Mouse (Mus musculus): ENCODE measurements around the gene Slc9b2. TPM values are rescaled to one million over a fixed set of nuclear protein-coding genes. Genes with fewer than 3 reads are reported as not detected.

The Slc9b2 gene
- total RNA-seq, 1 experiment = 5.2 TPM

GRCm38 (mm10) chr3:135351857-135352256, 44.4 kb downstream of the Slc9b2 start:
- Histone ChIP-seq H3K4me1 (ENCODE audit: control insufficient read depth in 2 of 2, insufficient read depth in 2 of 2, low read length in 2 of 2, poor library complexity in 1 of 2) (peaks cover 0 to 2% of the 10 kb centered on the region in 2 experiments; a peak in 1 of 4 replicates), H3K4me3 (ENCODE audit: insufficient read depth in 1 of 2, low read depth in 1 of 2, low read length in 2 of 2, poor library complexity in 1 of 2, severe bottlenecking in 1 of 2) (no peak overlapping the region), H3K36me3 (ENCODE audit: control insufficient read depth, insufficient read depth, low read length, poor library complexity, severe bottlenecking) (peaks cover 8% of the 10 kb centered on the region), H3K9me3 (ENCODE audit: control insufficient read depth, insufficient read depth, low read depth, low read length) (no peaks in the 10 kb centered on the region), H3K9ac (ENCODE audit: insufficient read depth, low read depth, low read length, poor library complexity, severe bottlenecking) (no peak overlapping the region), H3K27ac (ENCODE audit: insufficient read depth, low read depth, low read length, poor library complexity, severe bottlenecking) (no peak overlapping the region)
- TF ChIP-seq CHD2 (IDR thresholded peaks at IDR 0.05; ENCODE audit: low read depth, low read length) (no peak), ZNF384 (IDR thresholded peaks at IDR 0.05; ENCODE audit: low read depth, low read length) (no peak), MAFK (IDR thresholded peaks at IDR 0.05; ENCODE audit: insufficient read depth, low read depth, low read length) (no peak), HCFC1 (IDR thresholded peaks at IDR 0.05; ENCODE audit: borderline replicate concordance, insufficient read depth, low read length) (no peak), ZC3H11A (IDR thresholded peaks at IDR 0.05; ENCODE audit: borderline replicate concordance, low read depth, low read length) (no peak)
- no peak for DNase-seq (ENCODE audit: low read depth, low spot score)
- in situ Hi-C loops (cut with MboI; ENCODE audit: low sequenced_read_pairs in 2 of 2, unreplicated experiment in 2 of 2) = no loop called here

DNA sequence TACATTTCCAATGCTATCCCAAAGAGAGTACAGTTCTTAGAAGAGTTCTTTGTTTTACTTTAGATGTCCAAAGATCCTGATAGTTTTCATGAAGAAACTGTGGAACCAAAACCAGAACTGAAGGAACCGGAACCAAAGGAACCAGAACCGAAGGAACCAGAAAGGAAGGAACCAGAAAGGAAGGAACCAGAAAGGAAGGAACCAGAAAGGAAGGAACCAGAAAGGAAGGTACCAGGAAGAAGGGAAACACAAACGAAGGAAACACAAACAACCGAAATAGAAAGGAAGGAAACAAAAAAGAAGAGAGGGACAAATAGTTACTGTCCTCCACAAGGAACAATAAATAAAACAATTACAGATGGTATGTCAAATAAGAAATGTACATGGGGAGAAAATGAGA, 49.9 kb downstream of the Slc9b2 start:
- no peak for DNase-seq (ENCODE audit: low read depth, low spot score)
- TF ChIP-seq ZNF384 (IDR thresholded peaks at IDR 0.05; ENCODE audit: low read depth, low read length) (no peak), ZC3H11A (IDR thresholded peaks at IDR 0.05; ENCODE audit: borderline replicate concordance, low read depth, low read length) (no peak), MAFK (IDR thresholded peaks at IDR 0.05; ENCODE audit: insufficient read depth, low read depth, low read length) (no peak), CHD2 (IDR thresholded peaks at IDR 0.05; ENCODE audit: low read depth, low read length) (no peak), HCFC1 (IDR thresholded peaks at IDR 0.05; ENCODE audit: borderline replicate concordance, insufficient read depth, low read length) (no peak)
- Histone ChIP-seq H3K9me3 (ENCODE audit: control insufficient read depth, insufficient read depth, low read depth, low read length) (no peaks in the 10 kb centered on the region), H3K4me1 (ENCODE audit: control insufficient read depth in 2 of 2, insufficient read depth in 2 of 2, low read length in 2 of 2, poor library complexity in 1 of 2) (peaks cover 0 to 2% of the 10 kb centered on the region in 2 experiments; a peak in 1 of 4 replicates), H3K27ac (ENCODE audit: insufficient read depth, low read depth, low read length, poor library complexity, severe bottlenecking) (no peak overlapping the region), H3K9ac (ENCODE audit: insufficient read depth, low read depth, low read length, poor library complexity, severe bottlenecking) (no peak overlapping the region), H3K4me3 (ENCODE audit: insufficient read depth in 1 of 2, low read depth in 1 of 2, low read length in 2 of 2, poor library complexity in 1 of 2, severe bottlenecking in 1 of 2) (no peak overlapping the region), H3K36me3 (ENCODE audit: control insufficient read depth, insufficient read depth, low read length, poor library complexity, severe bottlenecking) (peaks cover 8% of the 10 kb centered on the region)
- in situ Hi-C loops (cut with MboI; ENCODE audit: low sequenced_read_pairs in 2 of 2, unreplicated experiment in 2 of 2) = no loop called here

DNA sequence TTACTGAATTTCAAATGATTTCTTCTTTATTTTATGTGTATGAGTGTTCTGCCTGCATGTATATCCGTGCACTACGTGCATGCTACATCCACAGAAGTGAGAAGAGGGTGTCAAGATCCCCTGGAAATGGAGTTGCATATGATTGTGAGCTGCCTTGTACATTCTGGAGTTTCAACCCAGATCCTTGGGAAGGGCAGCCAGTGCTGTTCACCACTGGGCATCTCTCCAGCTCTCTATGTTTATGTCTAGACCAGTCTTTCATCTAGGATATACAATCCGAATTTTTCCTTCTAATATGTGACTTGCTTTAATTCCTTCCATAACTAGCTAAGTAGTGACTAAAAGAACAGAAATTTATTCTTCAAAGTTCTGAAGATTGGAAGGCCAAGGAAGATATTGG, 68.3 kb downstream of the Slc9b2 start:
- Histone ChIP-seq H3K4me3 (ENCODE audit: insufficient read depth in 1 of 2, low read depth in 1 of 2, low read length in 2 of 2, poor library complexity in 1 of 2, severe bottlenecking in 1 of 2) (no peak overlapping the region), H3K9me3 (ENCODE audit: control insufficient read depth, insufficient read depth, low read depth, low read length) (no peaks in the 10 kb centered on the region), H3K27ac (ENCODE audit: insufficient read depth, low read depth, low read length, poor library complexity, severe bottlenecking) (no peak overlapping the region), H3K9ac (ENCODE audit: insufficient read depth, low read depth, low read length, poor library complexity, severe bottlenecking) (no peak overlapping the region), H3K36me3 (ENCODE audit: control insufficient read depth, insufficient read depth, low read length, poor library complexity, severe bottlenecking) (no peaks in the 10 kb centered on the region; the same call in 1 of the 2 replicates), H3K4me1 (ENCODE audit: control insufficient read depth in 2 of 2, insufficient read depth in 2 of 2, low read length in 2 of 2, poor library complexity in 1 of 2) (no peaks in the 10 kb centered on the region)
- no peak for DNase-seq (ENCODE audit: low read depth, low spot score)
- TF ChIP-seq ZNF384 (IDR thresholded peaks at IDR 0.05; ENCODE audit: low read depth, low read length) (no peak), ZC3H11A (IDR thresholded peaks at IDR 0.05; ENCODE audit: borderline replicate concordance, low read depth, low read length) (no peak), HCFC1 (IDR thresholded peaks at IDR 0.05; ENCODE audit: borderline replicate concordance, insufficient read depth, low read length) (no peak), CHD2 (IDR thresholded peaks at IDR 0.05; ENCODE audit: low read depth, low read length) (no peak), MAFK (IDR thresholded peaks at IDR 0.05; ENCODE audit: insufficient read depth, low read depth, low read length) (no peak)
- in situ Hi-C loops (cut with MboI; ENCODE audit: low sequenced_read_pairs in 2 of 2, unreplicated experiment in 2 of 2) = no loop called here

GRCm38 (mm10) chr3:135377445-135377844, 69.9 kb downstream of the Slc9b2 start:
- Histone ChIP-seq H3K4me3 (ENCODE audit: insufficient read depth in 1 of 2, low read depth in 1 of 2, low read length in 2 of 2, poor library complexity in 1 of 2, severe bottlenecking in 1 of 2) (no peak overlapping the region), H3K4me1 (ENCODE audit: control insufficient read depth in 2 of 2, insufficient read depth in 2 of 2, low read length in 2 of 2, poor library complexity in 1 of 2) (no peaks in the 10 kb centered on the region), H3K27ac (ENCODE audit: insufficient read depth, low read depth, low read length, poor library complexity, severe bottlenecking) (no peak overlapping the region), H3K9ac (ENCODE audit: insufficient read depth, low read depth, low read length, poor library complexity, severe bottlenecking) (no peak overlapping the region), H3K9me3 (ENCODE audit: control insufficient read depth, insufficient read depth, low read depth, low read length) (no peaks in the 10 kb centered on the region), H3K36me3 (ENCODE audit: control insufficient read depth, insufficient read depth, low read length, poor library complexity, severe bottlenecking) (no peaks in the 10 kb centered on the region; the same call in 1 of the 2 replicates)
- DNase-seq (ENCODE audit: low read depth, low spot score) = no peak
- in situ Hi-C loops (cut with MboI; ENCODE audit: low sequenced_read_pairs in 2 of 2, unreplicated experiment in 2 of 2) = no loop called here
- no peak for TF ChIP-seq ZC3H11A (IDR thresholded peaks at IDR 0.05; ENCODE audit: borderline replicate concordance, low read depth, low read length)
- no peak for TF ChIP-seq HCFC1 (IDR thresholded peaks at IDR 0.05; ENCODE audit: borderline replicate concordance, insufficient read depth, low read length)
- TF ChIP-seq MAFK (IDR thresholded peaks at IDR 0.05; ENCODE audit: insufficient read depth, low read depth, low read length) = no peak
- TF ChIP-seq ZNF384 (IDR thresholded peaks at IDR 0.05; ENCODE audit: low read depth, low read length) = no peak
- TF ChIP-seq CHD2 (IDR thresholded peaks at IDR 0.05; ENCODE audit: low read depth, low read length) = no peak

- Histone ChIP-seq H3K36me3 (ENCODE audit: control insufficient read depth, insufficient read depth, low read length, poor library complexity, severe bottlenecking) (no peaks in the 10 kb centered on the region; the same call in 1 of the 2 replicates), H3K9ac (ENCODE audit: insufficient read depth, low read depth, low read length, poor library complexity, severe bottlenecking) (no peak overlapping the region), H3K4me3 (ENCODE audit: insufficient read depth in 1 of 2, low read depth in 1 of 2, low read length in 2 of 2, poor library complexity in 1 of 2, severe bottlenecking in 1 of 2) (no peak overlapping the region), H3K27ac (ENCODE audit: insufficient read depth, low read depth, low read length, poor library complexity, severe bottlenecking) (no peak overlapping the region), H3K4me1 (ENCODE audit: control insufficient read depth in 2 of 2, insufficient read depth in 2 of 2, low read length in 2 of 2, poor library complexity in 1 of 2) (no peaks in the 10 kb centered on the region), H3K9me3 (ENCODE audit: control insufficient read depth, insufficient read depth, low read depth, low read length) (no peaks in the 10 kb centered on the region)
- TF ChIP-seq CHD2 (IDR thresholded peaks at IDR 0.05; ENCODE audit: low read depth, low read length) (no peak), HCFC1 (IDR thresholded peaks at IDR 0.05; ENCODE audit: borderline replicate concordance, insufficient read depth, low read length) (no peak), MAFK (IDR thresholded peaks at IDR 0.05; ENCODE audit: insufficient read depth, low read depth, low read length) (no peak), ZC3H11A (IDR thresholded peaks at IDR 0.05; ENCODE audit: borderline replicate concordance, low read depth, low read length) (no peak), ZNF384 (IDR thresholded peaks at IDR 0.05; ENCODE audit: low read depth, low read length) (no peak)
- DNase-seq (ENCODE audit: low read depth, low spot score) = no peak
- in situ Hi-C loops (cut with MboI; ENCODE audit: low sequenced_read_pairs in 2 of 2, unreplicated experiment in 2 of 2) = no loop called here
These were observed 72.4 kb downstream of the Slc9b2 start for GRCm38 (mm10) chr3:135379868-135380267.
